Mouse (Mus musculus): ENCODE measurements around the gene Slc35e2. TPM values are rescaled to one million over a fixed set of nuclear protein-coding genes. Genes with fewer than 3 reads are reported as not detected.
"Not testable (repeated sequence)": the region's sequence is repeated elsewhere in the genome, so short reads cannot be mapped to it uniquely, and the experiment has no call there.

The Slc35e2 gene
- polyA plus RNA-seq, 1 experiment from 2014 or later = 18.1 TPM

GRCm38 (mm10) chr4:155670236-155670635, 69.0 kb downstream of the Slc35e2 start:
- not testable (repeated sequence) for H3K36me3 ChIP-seq (ENCODE audit: control insufficient read depth, insufficient read depth, low read length); H3K9ac ChIP-seq (ENCODE audit: low read length); H3K4me3 ChIP-seq (ENCODE audit: low read depth, low read length); H3K27ac ChIP-seq (ENCODE audit: low read depth, low read length); H3K9me3 ChIP-seq (ENCODE audit: control insufficient read depth, low read length); H3K4me2 ChIP-seq; DNase-seq (ENCODE audit: low spot score, missing footprints); H3K27me3 ChIP-seq (ENCODE audit: control insufficient read depth, insufficient read depth, low read length); H3K4me1 ChIP-seq (ENCODE audit: control insufficient read depth, insufficient read depth, low read length); ATAC-seq (ENCODE audit: low FRiP score)
- WGBS = 46% methylated on average over 4 of the region's 4 CpGs

GRCm38 (mm10) chr4:155672082-155672481, 70.9 kb downstream of the Slc35e2 start:
- 73% methylated on average over 2 of the region's 2 CpGs for WGBS

More at GRCm38 (mm10) chr4:155672082-155672481, 70.9 kb downstream of the Slc35e2 start:
- H3K27ac ChIP-seq (ENCODE audit: low read depth, low read length) = no peak overlapping the region
- no peak overlapping the region for H3K4me3 ChIP-seq (ENCODE audit: low read depth, low read length)
- H3K27me3 ChIP-seq (ENCODE audit: control insufficient read depth, insufficient read depth, low read length) = no peaks in the 10 kb centered on the region
- no peaks in the 10 kb centered on the region for H3K36me3 ChIP-seq (ENCODE audit: control insufficient read depth, insufficient read depth, low read length)
- no peaks in the 10 kb centered on the region for H3K9me3 ChIP-seq (ENCODE audit: control insufficient read depth, low read length)
- peaks cover 6% of the 10 kb centered on the region; the same call in 1 of the 2 replicates for H3K4me1 ChIP-seq (ENCODE audit: control insufficient read depth, insufficient read depth, low read length)
- ATAC-seq (ENCODE audit: low FRiP score) (no peak), DNase-seq (ENCODE audit: low spot score, missing footprints) (no peak)
- H3K9ac ChIP-seq (ENCODE audit: low read length) = no peak overlapping the region
- H3K4me2 ChIP-seq = no peak overlapping the region

Other genes with a start within 250 kb of the Slc35e2 start
- gene Prkcz, start 240.1 kb upstream of the Slc35e2 start, polyA plus RNA-seq (2014; fragmentation: Nextera tagmentation; extraction: Ambion mirVana) = 17.6 and 18.3 TPM in 2 replicates
- gene Gabrd, start 203.3 kb upstream of the Slc35e2 start, polyA plus RNA-seq (2014; fragmentation: Nextera tagmentation; extraction: Ambion mirVana) = not detected in 2 replicates
- gene Cfap74, start 192.2 kb upstream of the Slc35e2 start, polyA plus RNA-seq (2014; fragmentation: Nextera tagmentation; extraction: Ambion mirVana) = 6.3 and 6.5 TPM in 2 replicates
- gene Tmem52, start 132.3 kb upstream of the Slc35e2 start, polyA plus RNA-seq (2014; fragmentation: Nextera tagmentation; extraction: Ambion mirVana) = not detected in 2 replicates
- 771 and 811 TPM in 2 replicates for gene Gnb1, start 110.1 kb upstream of the Slc35e2 start, polyA plus RNA-seq (2014; fragmentation: Nextera tagmentation; extraction: Ambion mirVana)
- gene Nadk, start 39.0 kb upstream of the Slc35e2 start, polyA plus RNA-seq (2014; fragmentation: Nextera tagmentation; extraction: Ambion mirVana) = 98.3 and 99.8 TPM in 2 replicates
- gene Cdk11b, start 23.4 kb downstream of the Slc35e2 start, polyA plus RNA-seq (2014; fragmentation: Nextera tagmentation; extraction: Ambion mirVana) = 72.9 and 83.6 TPM in 2 replicates
- not detected in 2 replicates for gene Gm10563, start 44.0 kb downstream of the Slc35e2 start, polyA plus RNA-seq (2014; fragmentation: Nextera tagmentation; extraction: Ambion mirVana)
- gene Mmp23, start 52.0 kb downstream of the Slc35e2 start, polyA plus RNA-seq (2014; fragmentation: Nextera tagmentation; extraction: Ambion mirVana) = 2.5 and 4.1 TPM in 2 replicates
- gene Mib2, start 67.8 kb downstream of the Slc35e2 start, polyA plus RNA-seq (2014; fragmentation: Nextera tagmentation; extraction: Ambion mirVana) = 11.8 and 12.8 TPM in 2 replicates
- 1.3 and 1.5 TPM in 2 replicates for gene Fndc10, start 92.9 kb downstream of the Slc35e2 start, polyA plus RNA-seq (2014; fragmentation: Nextera tagmentation; extraction: Ambion mirVana)
- gene Ssu72, start 103.4 kb downstream of the Slc35e2 start, polyA plus RNA-seq (2014; fragmentation: Nextera tagmentation; extraction: Ambion mirVana) = 147 and 155 TPM in 2 replicates
- gene Tmem240, start 133.4 kb downstream of the Slc35e2 start, polyA plus RNA-seq (2014; fragmentation: Nextera tagmentation; extraction: Ambion mirVana) = 0.69 and 0.96 TPM in 2 replicates
- 84.5 and 84.6 TPM in 2 replicates for gene Atad3a, start 159.7 kb downstream of the Slc35e2 start, polyA plus RNA-seq (2014; fragmentation: Nextera tagmentation; extraction: Ambion mirVana)
- 9.1 and 9.9 TPM in 2 replicates for gene Vwa1, start 173.3 kb downstream of the Slc35e2 start, polyA plus RNA-seq (2014; fragmentation: Nextera tagmentation; extraction: Ambion mirVana)
- 0.14 and 0.21 TPM in 2 replicates for gene Tmem88b, start 184.5 kb downstream of the Slc35e2 start, polyA plus RNA-seq (2014; fragmentation: Nextera tagmentation; extraction: Ambion mirVana)
- gene Ankrd65, start 189.0 kb downstream of the Slc35e2 start, polyA plus RNA-seq (2014; fragmentation: Nextera tagmentation; extraction: Ambion mirVana) = not detected in 2 replicates
- gene Mrpl20, start 201.5 kb downstream of the Slc35e2 start, polyA plus RNA-seq (2014; fragmentation: Nextera tagmentation; extraction: Ambion mirVana) = 225 and 243 TPM in 2 replicates
- gene Ccnl2, start 211.1 kb downstream of the Slc35e2 start, polyA plus RNA-seq (2014; fragmentation: Nextera tagmentation; extraction: Ambion mirVana) = 146 and 157 TPM in 2 replicates
- 113 and 128 TPM in 2 replicates for gene Aurkaip1, start 229.9 kb downstream of the Slc35e2 start, polyA plus RNA-seq (2014; fragmentation: Nextera tagmentation; extraction: Ambion mirVana)
- gene Mxra8, start 238.3 kb downstream of the Slc35e2 start, polyA plus RNA-seq (2014; fragmentation: Nextera tagmentation; extraction: Ambion mirVana) = 37.7 and 41.9 TPM in 2 replicates
- gene Dvl1, start 246.0 kb downstream of the Slc35e2 start, polyA plus RNA-seq (2014; fragmentation: Nextera tagmentation; extraction: Ambion mirVana) = 8.6 and 10.7 TPM in 2 replicates